7 mouse cellular contexts compared by ENCODE assay signal in the genomic region with DNA sequence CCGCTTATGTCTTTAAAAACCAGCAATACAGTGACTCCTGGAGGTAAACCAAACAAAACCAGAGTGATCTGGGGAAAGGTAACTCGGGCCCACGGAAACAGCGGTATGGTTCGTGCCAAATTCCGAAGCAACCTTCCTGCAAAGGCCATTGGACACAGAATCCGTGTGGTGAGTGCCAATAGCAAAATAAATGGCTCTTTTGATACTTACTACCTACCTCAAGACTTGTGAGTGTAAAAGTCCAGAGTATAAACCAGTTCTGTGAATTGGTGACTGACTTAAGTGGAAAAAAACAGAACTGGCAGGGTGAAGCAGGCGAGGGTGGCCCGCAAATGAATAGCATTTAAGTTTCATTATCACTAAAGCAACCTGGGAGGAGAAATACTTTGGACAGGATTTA. TPM values are rescaled to one million over a fixed set of nuclear protein-coding genes. Genes with fewer than 3 reads are reported as not detected.
DNase-seq lines count a peak whose midpoint lies in the region; ATAC-seq and TF ChIP-seq lines count a peak whose summit lies in the region.
"Not testable (repeated sequence)": the region's sequence is repeated elsewhere in the genome, so short reads cannot be mapped to it uniquely, and the experiment has no call there.

No protein-coding gene starts in this region.

- not testable (repeated sequence) for H3K27ac ChIP-seq in embryonic facial prominence, embryonic 12.5 days; gastrocnemius, adult 2 months; hindbrain, embryonic 10.5 days; liver, embryonic 12.5 days; lung, embryonic 15.5 days

- not testable (repeated sequence) for TF ChIP-seq CTCF in E14TG2a.4 (conservative IDR thresholded peaks at IDR 0.05; ENCODE audit: low read length); gastrocnemius, adult 2 months (IDR thresholded peaks at IDR 0.05)

- peaks cover 42% of the 10 kb centered on the region for H3K36me3 ChIP-seq in E14TG2a.4 (ENCODE audit: insufficient read depth, low read length)
- H3K36me3 ChIP-seq in embryonic facial prominence, embryonic 12.5 days: peaks cover 32% of the 10 kb centered on the region
- peaks cover 35% of the 10 kb centered on the region for H3K36me3 ChIP-seq in hindbrain, embryonic 10.5 days
- H3K36me3 ChIP-seq in liver, embryonic 12.5 days: peaks cover 36% of the 10 kb centered on the region
- peaks cover 33% of the 10 kb centered on the region for H3K36me3 ChIP-seq in lung, embryonic 15.5 days

- H3K4me2 ChIP-seq in embryonic facial prominence, embryonic 12.5 days (replicated peaks): peak overlapping the region; percentile 72; the same call in 1 of the 2 replicates
- peak overlapping the region; percentile 70 for H3K4me2 ChIP-seq in liver, embryonic 12.5 days
- H3K4me2 ChIP-seq in lung, embryonic 15.5 days: not testable (repeated sequence)

- peaks cover 53% of the 10 kb centered on the region for H3K4me1 ChIP-seq in E14TG2a.4 (replicated peaks; ENCODE audit: low read depth, low read length)
- H3K4me1 ChIP-seq in embryonic facial prominence, embryonic 12.5 days: peaks cover 25% of the 10 kb centered on the region
- peaks cover 44% of the 10 kb centered on the region for H3K4me1 ChIP-seq in hindbrain, embryonic 10.5 days (replicated peaks)
- H3K4me1 ChIP-seq in liver, embryonic 12.5 days: peaks cover 59% of the 10 kb centered on the region
- peaks cover 34% of the 10 kb centered on the region for H3K4me1 ChIP-seq in lung, embryonic 15.5 days

- intact Hi-C loops in gastrocnemius, adult 2 months (cut with DNase I): loop anchor here (5.0 kb wide), 2 partner anchors 124 to 194 kb away; partner anchors contain the start of gene Snx4

- WGBS in embryonic facial prominence, embryonic 12.5 days: 91% methylated on average over 9 of the region's 9 CpGs
- WGBS in hindbrain, embryonic 10.5 days: 92% methylated on average over 9 of the region's 9 CpGs
- WGBS in liver, embryonic 12.5 days (ENCODE audit: insufficient replicate concordance): 80% methylated on average over 9 of the region's 9 CpGs
- WGBS in lung, embryonic 15.5 days: 81% methylated on average over 9 of the region's 9 CpGs

- ATAC-seq in embryonic facial prominence, embryonic 12.5 days (ENCODE audit: insufficient number of reproducible peaks, insufficient read depth, low FRiP score, low TSS enrichment); liver, embryonic 12.5 days; lung, embryonic 15.5 days (ENCODE audit: borderline replicate concordance, extremely low read depth, low FRiP score, low TSS enrichment): not testable (repeated sequence)

- H3K4me3 ChIP-seq in E14TG2a.4 (replicated peaks; ENCODE audit: low read length): peak overlapping the region; percentile 99
- H3K4me3 ChIP-seq in embryonic facial prominence, embryonic 12.5 days: not testable (repeated sequence)
- H3K4me3 ChIP-seq in gastrocnemius, adult 2 months: peak overlapping the region; percentile 85; the same call in 1 of the 2 replicates
- H3K4me3 ChIP-seq in hindbrain, embryonic 10.5 days: peak overlapping the region; percentile 96; the same call in 1 of the 2 replicates
- H3K4me3 ChIP-seq in liver, embryonic 12.5 days: peak overlapping the region; percentile 90
- H3K4me3 ChIP-seq in lung, embryonic 15.5 days: 0 out of 2 replicates have a peak overlapping the region, but pooled peaks have one; percentile 77

- not testable (repeated sequence) for H3K9me3 ChIP-seq in E14TG2a.4 (ENCODE audit: low read length); embryonic facial prominence, embryonic 12.5 days; hindbrain, embryonic 10.5 days; liver, embryonic 12.5 days (replicated peaks); lung, embryonic 15.5 days

- H3K9ac ChIP-seq in embryonic facial prominence, embryonic 12.5 days; lung, embryonic 15.5 days: not testable (repeated sequence)
- H3K9ac ChIP-seq in liver, embryonic 12.5 days: peak overlapping the region; percentile 88; the same call in 1 of the 2 replicates

- not testable (repeated sequence) for DNase-seq in gastrocnemius, adult 2 months; hindbrain, embryonic 10.5 days (ENCODE audit: low spot score)
- DNase-seq in kidney, adult 9 months: peak; percentile 57

- not testable (repeated sequence) for H3K27me3 ChIP-seq in E14TG2a.4 (ENCODE audit: insufficient read depth, low read length); embryonic facial prominence, embryonic 12.5 days; hindbrain, embryonic 10.5 days (ENCODE audit: insufficient read depth, poor library complexity, severe bottlenecking); liver, embryonic 12.5 days (replicated peaks); lung, embryonic 15.5 days

RNA-seq across cellular contexts. Expression of gene Rpl35a, which starts 2.4 kb away (rescaled TPM):
- 849 and 899 TPM in 2 replicates for polyA plus RNA-seq in embryonic facial prominence, embryonic 12.5 days (2016; fragmentation: Nextera tagmentation; extraction: Ambion mirVana)
- total RNA-seq in gastrocnemius, adult 2 months (2021): 100 to 1,000 TPM; 217 to 291 TPM
- polyA plus RNA-seq in hindbrain, embryonic 10.5 days (2016; fragmentation: Nextera tagmentation; extraction: Ambion mirVana): 860 and 944 TPM in 2 replicates
- 867 and 937 TPM in 2 replicates for polyA plus RNA-seq in liver, embryonic 12.5 days (2016; fragmentation: Nextera tagmentation; extraction: Ambion mirVana)
- 891 and 974 TPM in 2 replicates for polyA plus RNA-seq in lung, embryonic 15.5 days (2015; fragmentation: Nextera tagmentation; extraction: Ambion mirVana)

RNA-seq across cellular contexts. Expression of gene Iqcg, which starts 2.6 kb away (rescaled TPM):
- 2.4 and 3.1 TPM in 2 replicates for polyA plus RNA-seq in embryonic facial prominence, embryonic 12.5 days (2016; fragmentation: Nextera tagmentation; extraction: Ambion mirVana)
- total RNA-seq in gastrocnemius, adult 2 months (2021): 1 to 10 TPM; 2.0 to 3.0 TPM
- polyA plus RNA-seq in hindbrain, embryonic 10.5 days (2016; fragmentation: Nextera tagmentation; extraction: Ambion mirVana): 5.0 and 5.6 TPM in 2 replicates
- polyA plus RNA-seq in liver, embryonic 12.5 days (2016; fragmentation: Nextera tagmentation; extraction: Ambion mirVana): 1.4 and 1.7 TPM in 2 replicates
- polyA plus RNA-seq in lung, embryonic 15.5 days (2015; fragmentation: Nextera tagmentation; extraction: Ambion mirVana): 4.1 and 4.3 TPM in 2 replicates

RNA-seq across cellular contexts. Expression of gene Lmln, which starts 3.7 kb away (rescaled TPM):
- 1.8 and 3.4 TPM in 2 replicates for polyA plus RNA-seq in embryonic facial prominence, embryonic 12.5 days (2016; fragmentation: Nextera tagmentation; extraction: Ambion mirVana)
- total RNA-seq in gastrocnemius, adult 2 months (2021): 1 to 10 TPM; 2.1 to 2.8 TPM
- polyA plus RNA-seq in hindbrain, embryonic 10.5 days (2016; fragmentation: Nextera tagmentation; extraction: Ambion mirVana): 2.3 and 4.7 TPM in 2 replicates
- 1.1 and 1.2 TPM in 2 replicates for polyA plus RNA-seq in liver, embryonic 12.5 days (2016; fragmentation: Nextera tagmentation; extraction: Ambion mirVana)
- polyA plus RNA-seq in lung, embryonic 15.5 days (2015; fragmentation: Nextera tagmentation; extraction: Ambion mirVana): 1.7 and 4.2 TPM in 2 replicates
